In genomic region chr6:50929503-50929902, GRCm38 (mm10) we compare ENCODE assay signal across 22 mouse cellular contexts.
DNase-seq lines count a peak whose midpoint lies in the region; ATAC-seq and TF ChIP-seq lines count a peak whose summit lies in the region.
"Had no signal": no experiment of that assay in that cellular context is flagged by ENCODE, and none has a peak within 500 bp of the region (broad histone marks: within the 10 kb centered on the region; RNA-seq: fewer than 3 reads in every experiment).

No protein-coding gene starts in this region.

- TF ChIP-seq EP300 in heart, adult 2 months (IDR thresholded peaks at IDR 0.05; ENCODE audit: insufficient read depth, low read depth, low read length): no peak

- TF ChIP-seq CTCF in heart, adult 2 months (IDR thresholded peaks at IDR 0.05): no peak

- H3K4me2 ChIP-seq in kidney, embryonic 15.5 days: no peak overlapping the region
- H3K4me2 ChIP-seq: embryonic facial prominence, embryonic 15.5 days; forebrain, embryonic 12.5 days; forebrain, embryonic 15.5 days; heart, embryonic 11.5 days; hindbrain, embryonic 14.5 days had no signal

- ATAC-seq in kidney, embryonic 15.5 days (replicated peaks; ENCODE audit: low FRiP score): 0 out of 2 replicates have a peak, but pooled peaks have one; percentile 49
- ATAC-seq in megakaryocyte, adult 5-6 weeks (ENCODE audit: poor library complexity, severe bottlenecking): no peak
- no peak for ATAC-seq in erythroblast, adult 5-6 weeks (replicated peaks; ENCODE audit: low FRiP score, poor library complexity, severe bottlenecking)
- ATAC-seq: activated CD4-positive, CD25-positive, alpha-beta regulatory T cell, adult 4 months; forebrain, embryonic 15.5 days; hindbrain, postnatal 0 days had no signal

- H3K36me3 ChIP-seq in heart, adult 2 months (ENCODE audit: control insufficient read depth, insufficient read depth, low read length): no peaks in the 10 kb centered on the region
- no peaks in the 10 kb centered on the region for H3K36me3 ChIP-seq in kidney, embryonic 15.5 days
- H3K36me3 ChIP-seq in megakaryocyte, embryonic 14.5 days (replicated peaks; ENCODE audit: low read length): no peaks in the 10 kb centered on the region
- H3K36me3 ChIP-seq: embryonic facial prominence, embryonic 15.5 days; forebrain, embryonic 12.5 days; forebrain, embryonic 15.5 days had no signal

- no peaks in the 10 kb centered on the region for H3K27me3 ChIP-seq in heart, adult 2 months (ENCODE audit: control insufficient read depth, insufficient read depth, low read length)
- H3K27me3 ChIP-seq in kidney, embryonic 15.5 days: no peaks in the 10 kb centered on the region
- H3K27me3 ChIP-seq in megakaryocyte, embryonic 14.5 days (replicated peaks): peaks cover 5% of the 10 kb centered on the region
- H3K27me3 ChIP-seq: embryonic facial prominence, embryonic 15.5 days; forebrain, embryonic 15.5 days had no signal

- intact Hi-C loops in heart, adult 2 months (cut with DNase I): no loop called here

- no peak overlapping the region for H3K9ac ChIP-seq in heart, adult 2 months (ENCODE audit: low read depth, low read length)
- H3K9ac ChIP-seq in kidney, embryonic 15.5 days: no peak overlapping the region
- H3K9ac ChIP-seq: embryonic facial prominence, embryonic 15.5 days; forebrain, embryonic 12.5 days; forebrain, embryonic 15.5 days; hindbrain, embryonic 14.5 days had no signal

- no peak for TF ChIP-seq POLR2A in heart, adult 2 months (IDR thresholded peaks at IDR 0.05; ENCODE audit: insufficient read depth, low read depth, low read length)

- no peak overlapping the region for H3K4me3 ChIP-seq in heart, adult 2 months
- no peak overlapping the region for H3K4me3 ChIP-seq in kidney, embryonic 15.5 days (replicated peaks)
- H3K4me3 ChIP-seq in megakaryocyte, embryonic 14.5 days (replicated peaks): peak overlapping the region; percentile 14
- H3K4me3 ChIP-seq: embryonic facial prominence, embryonic 15.5 days; erythroblast, embryonic 14.5 days; forebrain, embryonic 12.5 days; forebrain, embryonic 15.5 days had no signal

- 72% methylated on average over 9 of the region's 9 CpGs for WGBS in heart, adult 2 months
- 40% methylated on average over 9 of the region's 9 CpGs for WGBS in kidney, embryonic 15.5 days

- peak; percentile 71 for DNase-seq in heart, adult 11 months
- DNase-seq in heart, adult 2 months: no peak
- DNase-seq in kidney, adult 18-20 months: no peak
- DNase-seq: adrenal gland, adult 8-10 months; adrenal gland, postnatal 25 days; cerebellum, adult 11-12 months; cerebellum, adult 8-10 months; cerebellum, postnatal 36 days; embryo, embryonic 11 days; gastrocnemius, postnatal 25 days had no signal

- H3K27ac ChIP-seq in heart, adult 2 months: no peak overlapping the region
- peak overlapping the region; percentile 29 for H3K27ac ChIP-seq in kidney, embryonic 15.5 days
- H3K27ac ChIP-seq: embryonic facial prominence, embryonic 15.5 days; forebrain, embryonic 12.5 days; forebrain, embryonic 15.5 days; hindbrain, embryonic 14.5 days; hindbrain, postnatal 0 days had no signal

- H3K9me3 ChIP-seq in kidney, embryonic 15.5 days (replicated peaks): no peaks in the 10 kb centered on the region
- H3K9me3 ChIP-seq in megakaryocyte, embryonic 14.5 days: peaks cover 16% of the 10 kb centered on the region
- H3K9me3 ChIP-seq: forebrain, embryonic 12.5 days; forebrain, embryonic 15.5 days had no signal

- H3K4me1 ChIP-seq in heart, adult 2 months (ENCODE audit: control insufficient read depth, insufficient read depth, low read length): no peaks in the 10 kb centered on the region
- H3K4me1 ChIP-seq in kidney, embryonic 15.5 days: peaks cover 27% of the 10 kb centered on the region
- H3K4me1 ChIP-seq in megakaryocyte, embryonic 14.5 days: no peaks in the 10 kb centered on the region

- no peaks in the 10 kb centered on the region for H3K79me2 ChIP-seq in heart, adult 2 months (replicated peaks; ENCODE audit: control insufficient read depth, insufficient read depth, low read length)
